Mouse (Mus musculus) intestine, postnatal 0 days (tissue): ENCODE measurements around the gene Mrgpre. TPM values are rescaled to one million over a fixed set of nuclear protein-coding genes. Genes with fewer than 3 reads are reported as not detected.

ENCODE experiments used
- ATAC-seq: fragments of 200-750 bp; cut with Nextera tagmentation; 2 replicates; pipeline ENCODE4 v1.8.0; 2017; ENCODE audit warnings: mild to moderate bottlenecking, moderate TSS enrichment, moderate library complexity
- H3K27ac ChIP-seq: fragments of 300-500 bp; sonication (generic); 2 replicates; pipeline ENCODE4 v1.5.1; 2014; ENCODE audit warnings: mild to moderate bottlenecking, low read depth, low read length, moderate library complexity
- H3K27me3 ChIP-seq: fragments of 300-500 bp; sonication (generic); replicated peaks from 2 replicates; pipeline ENCODE4 v1.6.1; 2014; ENCODE audit warnings: low read length, mixed read lengths; ENCODE audit not compliant: control insufficient read depth, insufficient read depth
- H3K36me3 ChIP-seq: fragments of 300-500 bp; sonication (generic); 2 replicates; pipeline ENCODE4 v1.6.1; 2014; ENCODE audit warnings: mild to moderate bottlenecking, moderate library complexity; ENCODE audit not compliant: control insufficient read depth, insufficient read depth
- H3K4me1 ChIP-seq: fragments of 300-500 bp; sonication (generic); replicated peaks from 2 replicates; pipeline ENCODE4 v1.6.1; 2014; ENCODE audit warnings: antibody characterized with exemption, low read length, mixed read lengths; ENCODE audit not compliant: control insufficient read depth, insufficient read depth
- H3K4me2 ChIP-seq: fragments of 300-500 bp; sonication (generic); replicated peaks from 2 replicates; pipeline ENCODE4 v1.6.1; 2014; ENCODE audit warnings: low read depth, mild to moderate bottlenecking, moderate library complexity
- H3K4me3 ChIP-seq: fragments of 300-500 bp; sonication (generic); 2 replicates; pipeline ENCODE4 v1.5.1; 2014; ENCODE audit warnings: low read depth, low read length
- H3K9ac ChIP-seq: fragments of 300-500 bp; sonication (generic); 2 replicates; pipeline ENCODE4 v1.6.1; 2014; ENCODE audit warnings: mild to moderate bottlenecking, low read depth, low read length
- H3K9me3 ChIP-seq: fragments of 300-500 bp; sonication (generic); 2 replicates; pipeline ENCODE4 v1.6.1; 2016; ENCODE audit warnings: mixed run types; ENCODE audit not compliant: control insufficient read depth
- CTCF ChIP-seq: sonication (generic); IDR thresholded peaks from 2 replicates; pipeline ENCODE4 v1.5.1; 2016; ENCODE audit warnings: low read depth, mild to moderate bottlenecking, control low read depth, antibody characterized with exemption, moderate library complexity
- WGBS: fragments of 180-500 bp; shearing (Covaris S2); extraction: QIAGEN DNeasy Blood & Tissue Kit; methylation state at CpG from one replicate; pipeline ENCODE4 v1.1.7; 2014; 5-methylcytosine and 5-hydroxymethylcytosine counted together
- polyA plus RNA-seq: library from polyadenylated mRNA; unstranded; fragments of >200 nt; fragmentation: Nextera tagmentation; extraction: Ambion mirVana; gene quantifications from 2 replicates; pipeline ENCODE4 v1.2.1, GENCODE M21; 2015

The Mrgpre gene
- polyA plus RNA-seq, 1 experiment from 2014 or later: 1.5 TPM

DNA sequence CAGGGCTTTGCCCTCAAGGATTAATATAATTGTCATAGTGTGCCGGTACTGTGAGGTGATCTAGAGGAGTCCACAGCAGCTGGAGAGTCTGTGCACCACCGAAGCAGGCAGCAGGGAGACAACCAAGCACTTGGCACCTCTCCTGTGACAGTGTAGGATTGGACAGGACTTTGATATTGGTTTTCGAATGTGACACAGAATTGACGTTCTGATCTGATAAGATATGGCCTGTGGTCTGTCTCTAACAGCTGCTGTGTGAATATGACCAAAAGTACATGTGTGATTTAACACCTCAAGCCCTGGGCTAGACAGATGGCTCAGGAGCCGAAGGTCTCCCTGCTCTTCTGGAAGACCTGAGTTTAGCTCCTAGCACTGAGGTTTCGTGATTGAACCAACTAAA is 16.0 kb downstream of the Mrgpre start:
- no peak overlapping the region for H3K4me3 ChIP-seq
- H3K4me2 ChIP-seq: no peak overlapping the region
- no peak overlapping the region for H3K27ac ChIP-seq
- TF ChIP-seq CTCF: no peak
- no peaks in the 10 kb centered on the region for H3K9me3 ChIP-seq
- H3K27me3 ChIP-seq: no peaks in the 10 kb centered on the region; the same call in 1 of the 2 replicates
- peak; percentile 40 for ATAC-seq
- H3K4me1 ChIP-seq: 0 out of 2 replicates have a peak, but pooled peaks cover 3% of the 10 kb centered on the region
- H3K36me3 ChIP-seq: no peaks in the 10 kb centered on the region
- no peak overlapping the region for H3K9ac ChIP-seq
- WGBS: 38% methylated on average over 6 of the region's 6 CpGs

DNA sequence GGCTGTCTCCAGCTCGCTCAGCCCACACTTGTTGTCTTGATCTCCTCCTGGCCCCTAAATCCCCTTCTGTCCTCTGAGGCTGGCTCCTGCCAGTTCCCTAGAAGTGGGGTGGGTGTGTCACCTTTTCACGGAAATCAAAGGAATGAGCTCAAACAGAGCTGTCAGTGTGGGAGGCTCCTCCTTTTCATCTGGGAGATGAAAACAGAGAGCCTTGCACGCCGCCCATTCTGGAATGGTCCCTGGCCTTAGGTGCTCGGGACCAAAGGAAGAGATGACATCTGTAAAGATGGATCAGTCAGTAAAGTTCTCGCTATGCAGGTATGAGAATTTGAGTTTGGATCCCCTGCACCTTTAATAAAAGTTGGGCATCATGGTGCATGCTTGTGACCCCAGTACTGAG is 17.4 kb downstream of the Mrgpre start, which contains the start of gene Mrgprg:
Gene Mrgprg, minus strand, starts transcription at position 101 of the 400 bp plus-strand sequence.
- H3K4me3 ChIP-seq: no peak within 1 kb of the TSS
- 0 out of 2 replicates have a peak, but pooled peaks cover 3% of the 10 kb centered on the region for H3K4me1 ChIP-seq
- no peak for ATAC-seq
- H3K9me3 ChIP-seq: no peaks in the 10 kb centered on the region
- no peak within 1 kb of the TSS for H3K4me2 ChIP-seq
- no peaks in the 10 kb centered on the region; the same call in 1 of the 2 replicates for H3K27me3 ChIP-seq
- WGBS: 37% methylated on average over 6 of the region's 6 CpGs
- H3K27ac ChIP-seq: no peak within 1 kb of the TSS
- no peak for TF ChIP-seq CTCF
- no peaks in the 10 kb centered on the region for H3K36me3 ChIP-seq
- H3K9ac ChIP-seq: no peak within 1 kb of the TSS

DNA sequence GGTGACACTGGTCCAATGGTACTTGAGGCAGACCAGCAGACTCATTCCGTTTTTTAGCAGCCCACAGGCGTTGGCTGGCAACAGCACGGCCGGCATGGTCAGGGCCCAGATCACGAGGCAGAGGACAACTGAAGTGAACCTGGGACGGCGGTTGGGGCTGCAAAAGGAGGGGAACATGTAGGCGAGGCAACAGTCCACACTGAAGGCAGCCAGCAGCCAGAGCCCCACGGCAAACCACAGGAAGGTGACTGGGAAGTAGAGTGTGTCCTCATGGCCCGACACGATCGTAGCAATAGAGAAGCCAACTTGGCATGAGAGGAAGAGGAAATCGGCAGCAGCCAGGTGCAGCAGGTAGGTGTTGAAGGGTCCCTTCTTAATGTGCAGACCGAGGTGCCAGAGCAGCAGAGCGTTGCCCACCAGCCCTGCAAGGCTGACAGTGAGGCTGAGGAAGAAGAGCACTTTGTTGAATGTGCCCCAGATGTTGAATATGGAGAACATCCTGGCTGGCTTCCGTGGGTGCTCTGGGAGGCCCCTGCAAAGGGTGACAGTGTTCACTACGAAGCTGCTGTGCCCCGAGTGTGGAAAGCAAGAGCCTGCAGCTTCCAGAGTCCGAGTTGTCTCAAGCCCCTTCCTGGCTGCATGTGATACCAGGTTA is 19.3 kb downstream of the Mrgpre start:
- Histone ChIP-seq H3K4me1 (0 out of 2 replicates have a peak, but pooled peaks cover 3% of the 10 kb centered on the region), H3K9me3 (no peaks in the 10 kb centered on the region), H3K27ac (no peak overlapping the region), H3K36me3 (no peaks in the 10 kb centered on the region), H3K27me3 (no peaks in the 10 kb centered on the region; the same call in 1 of the 2 replicates), H3K9ac (no peak overlapping the region), H3K4me2 (no peak overlapping the region), H3K4me3 (no peak overlapping the region)
- WGBS: 70% methylated on average over 19 of the region's 19 CpGs
- no peak for ATAC-seq
- TF ChIP-seq CTCF: no peak

DNA sequence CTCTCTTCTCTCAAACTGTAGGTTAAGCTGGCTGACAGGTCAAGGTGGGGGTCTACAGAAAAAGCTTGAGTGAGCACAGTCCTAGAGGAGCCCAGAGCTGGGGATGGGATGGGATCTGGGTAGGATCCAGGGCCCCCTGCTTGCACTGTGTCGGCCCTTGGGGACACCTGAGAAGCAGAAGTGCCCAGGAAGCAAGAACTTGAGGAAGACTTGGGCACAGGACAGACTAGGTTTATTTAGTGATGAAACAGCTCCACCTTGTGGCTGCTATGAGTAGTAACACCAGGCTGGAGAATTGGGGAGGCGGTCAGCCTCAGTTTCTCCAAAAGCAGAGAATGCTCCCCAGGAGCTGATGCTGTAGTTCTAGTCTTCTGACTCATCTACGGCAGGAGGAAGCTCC is 20.5 kb downstream of the Mrgpre start:
- Histone ChIP-seq H3K36me3 (no peaks in the 10 kb centered on the region), H3K9me3 (no peaks in the 10 kb centered on the region), H3K4me1 (0 out of 2 replicates have a peak, but pooled peaks cover 3% of the 10 kb centered on the region), H3K4me3 (no peak overlapping the region), H3K27ac (no peak overlapping the region), H3K4me2 (no peak overlapping the region), H3K9ac (no peak overlapping the region), H3K27me3 (no peaks in the 10 kb centered on the region; the same call in 1 of the 2 replicates)
- TF ChIP-seq CTCF: peak; percentile 85
- 16% methylated on average over 3 of the region's 3 CpGs for WGBS
- no peak for ATAC-seq

DNA sequence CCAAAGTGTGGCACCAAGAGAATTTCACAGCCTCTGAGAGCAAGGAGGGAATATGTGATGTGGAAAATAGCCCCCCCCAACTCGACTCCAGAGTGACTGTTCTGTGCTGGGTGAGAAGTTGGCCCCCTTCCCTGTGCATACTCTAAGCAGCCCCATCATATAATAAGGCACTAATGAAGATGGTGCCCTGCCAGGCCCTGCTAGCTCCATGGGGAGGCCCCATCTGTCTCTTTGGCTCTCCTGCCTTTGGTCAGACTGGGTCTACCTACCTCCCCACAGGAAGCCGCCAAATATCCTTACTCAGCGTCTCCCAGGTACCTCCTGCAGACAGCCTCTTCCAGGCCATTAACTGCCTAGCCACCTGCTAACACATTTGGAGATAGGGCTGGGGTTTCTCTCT is 25.3 kb downstream of the Mrgpre start:
- Histone ChIP-seq H3K4me2 (no peak overlapping the region), H3K27me3 (peaks cover 15% of the 10 kb centered on the region; the same call in 1 of the 2 replicates), H3K9me3 (no peaks in the 10 kb centered on the region), H3K4me1 (peaks cover 4% of the 10 kb centered on the region; the same call in 1 of the 2 replicates), H3K4me3 (no peak overlapping the region), H3K9ac (no peak overlapping the region), H3K36me3 (no peaks in the 10 kb centered on the region), H3K27ac (no peak overlapping the region)
- ATAC-seq: no peak
- WGBS: 76% methylated on average over 3 of the region's 3 CpGs
- TF ChIP-seq CTCF: no peak

DNA sequence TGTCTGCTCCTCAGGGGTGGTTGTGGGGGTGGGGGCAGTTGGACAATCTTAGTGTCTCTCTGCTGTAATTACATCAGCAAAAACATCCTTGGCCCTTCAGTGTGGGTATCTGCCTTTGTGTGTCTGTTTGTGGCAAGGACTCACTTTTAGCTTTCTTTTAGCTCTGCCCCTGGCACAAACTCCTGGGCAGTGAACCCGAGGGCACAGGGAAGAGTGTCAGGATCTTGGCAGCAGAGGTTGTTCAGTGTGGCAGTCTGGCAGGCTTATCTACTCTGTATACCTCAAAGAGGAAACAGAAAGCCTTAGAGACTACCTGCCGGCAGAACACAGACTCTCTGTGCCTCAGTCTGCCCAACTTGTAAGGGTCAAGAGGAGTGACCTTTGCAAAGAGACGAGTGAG is 26.6 kb downstream of the Mrgpre start:
- ATAC-seq: no peak
- H3K9ac ChIP-seq: no peak overlapping the region
- no peaks in the 10 kb centered on the region for H3K9me3 ChIP-seq
- H3K4me1 ChIP-seq: peaks cover 4% of the 10 kb centered on the region; the same call in 1 of the 2 replicates
- 70% methylated on average over 3 of the region's 3 CpGs for WGBS
- H3K27ac ChIP-seq: no peak overlapping the region
- peaks cover 15% of the 10 kb centered on the region; the same call in 1 of the 2 replicates for H3K27me3 ChIP-seq
- no peak for TF ChIP-seq CTCF
- no peak overlapping the region for H3K4me2 ChIP-seq
- H3K36me3 ChIP-seq: no peaks in the 10 kb centered on the region
- H3K4me3 ChIP-seq: no peak overlapping the region
